Mouse (Mus musculus) stomach, postnatal 0 days (tissue): Measurements from ENCODE around the gene Palld. TPM values are rescaled to one million over a fixed set of nuclear protein-coding genes. Genes with fewer than 3 reads are reported as not detected.

Source experiments
- ATAC-seq: fragments of 200-750 bp; cut with Nextera tagmentation; 2 replicates; pipeline ENCODE4 v1.8.0; 2017; ENCODE audit not compliant: low FRiP score, low TSS enrichment
- DNase-seq: peaks from one replicate; pipeline ENCODE4 v3.0.0-alpha.2; 2016; ENCODE audit warnings: low spot score
- H3K27ac ChIP-seq: fragments of 300-500 bp; sonication (generic); replicated peaks from 2 replicates; pipeline ENCODE4 v1.5.1; 2014; ENCODE audit warnings: mild to moderate bottlenecking, control low read depth
- H3K27me3 ChIP-seq: fragments of 300-500 bp; sonication (generic); 2 replicates; pipeline ENCODE4 v1.6.1; 2014; ENCODE audit warnings: low read length; ENCODE audit not compliant: control insufficient read depth, insufficient read depth
- H3K36me3 ChIP-seq: fragments of 300-500 bp; sonication (generic); 2 replicates; pipeline ENCODE4 v1.6.1; 2014; ENCODE audit warnings: low read length, mixed read lengths; ENCODE audit not compliant: control insufficient read depth, insufficient read depth
- H3K4me1 ChIP-seq: fragments of 300-500 bp; sonication (generic); replicated peaks from 2 replicates; pipeline ENCODE4 v1.6.1; 2014; ENCODE audit warnings: antibody characterized with exemption; ENCODE audit not compliant: control insufficient read depth, insufficient read depth
- H3K4me2 ChIP-seq: fragments of 300-500 bp; sonication (generic); replicated peaks from 2 replicates; pipeline ENCODE4 v1.6.1; 2014; ENCODE audit warnings: low read depth, mild to moderate bottlenecking, control low read depth, moderate library complexity
- H3K4me3 ChIP-seq: fragments of 300-500 bp; sonication (generic); 2 replicates; pipeline ENCODE4 v1.5.1; 2014; ENCODE audit warnings: low read depth, low read length, control low read depth
- H3K9ac ChIP-seq: fragments of 300-500 bp; sonication (generic); 2 replicates; pipeline ENCODE4 v1.6.1; 2014; ENCODE audit warnings: mild to moderate bottlenecking, low read length, control low read depth, mixed read lengths
- H3K9me3 ChIP-seq: fragments of 300-500 bp; sonication (generic); 2 replicates; pipeline ENCODE4 v1.6.1; 2016; ENCODE audit warnings: low read length; ENCODE audit not compliant: control insufficient read depth
- CTCF ChIP-seq: IDR thresholded peaks from 2 replicates; pipeline ENCODE4 v1.5.1; 2016; ENCODE audit warnings: antibody characterized with exemption, low read depth, mild to moderate bottlenecking, moderate library complexity
- EP300 ChIP-seq: optimal IDR thresholded peaks from 2 replicates; pipeline ENCODE3; 2016; ENCODE audit warnings: antibody characterized with exemption
- WGBS: fragments of 180-500 bp; shearing (Covaris S2); extraction: QIAGEN DNeasy Blood & Tissue Kit; methylation state at CpG from one replicate; pipeline ENCODE4 v1.1.7; 2014; 5-methylcytosine and 5-hydroxymethylcytosine counted together
- polyA plus RNA-seq: library from polyadenylated mRNA; unstranded; fragments of >200 nt; fragmentation: Nextera tagmentation; extraction: Ambion mirVana; gene quantifications from 2 replicates; pipeline ENCODE4 v1.2.1, GENCODE M21; 2015

Palld gene
- polyA plus RNA-seq, 1 experiment from 2014 or later, result 71.0 TPM

- DNase-seq, result no peak
- H3K27me3 ChIP-seq, result no peaks in the 10 kb centered on the region
- H3K4me3 ChIP-seq, result no peak overlapping the region
- H3K36me3 ChIP-seq, result no peaks in the 10 kb centered on the region
- no peak overlapping the region; the same call in 1 of the 2 replicates for H3K4me2 ChIP-seq
- H3K9ac ChIP-seq, result no peak overlapping the region
- no peaks in the 10 kb centered on the region for H3K9me3 ChIP-seq
- no peak overlapping the region for H3K27ac ChIP-seq
- TF ChIP-seq EP300 (no peak), CTCF (no peak)
- 0 out of 2 replicates have a peak, but pooled peaks have one; percentile 50 for ATAC-seq
- 47% methylated on average over 7 of the region's 7 CpGs for WGBS
- no peaks in the 10 kb centered on the region for H3K4me1 ChIP-seq
Observed at GRCm38 (mm10) chr8:61920389-61920788, 17.9 kb upstream of the Palld start.

GRCm38 (mm10) chr8:61919145-61919788 lies 16.8 kb upstream of the Palld start:
- ATAC-seq, result peak; percentile 24; the same call in 1 of the 2 replicates
- no peak overlapping the region for H3K9ac ChIP-seq
- DNase-seq, result peak; percentile 43
- no peaks in the 10 kb centered on the region for H3K27me3 ChIP-seq
- H3K4me1 ChIP-seq, result no peaks in the 10 kb centered on the region
- no peak overlapping the region for H3K4me2 ChIP-seq
- no peak overlapping the region for H3K27ac ChIP-seq
- no peaks in the 10 kb centered on the region for H3K9me3 ChIP-seq
- H3K4me3 ChIP-seq, result no peak overlapping the region
- WGBS, result 76% methylated on average over 2 of the region's 2 CpGs
- no peaks in the 10 kb centered on the region for H3K36me3 ChIP-seq
- TF ChIP-seq EP300 (no peak), CTCF (no peak)

GRCm38 (mm10) chr8:61917287-61917686 lies 14.8 kb upstream of the Palld start:
- H3K9me3 ChIP-seq, result no peaks in the 10 kb centered on the region
- 57% methylated on average over 4 of the region's 4 CpGs for WGBS
- DNase-seq (no peak), ATAC-seq (no peak)
- no peak overlapping the region for H3K4me3 ChIP-seq
- TF ChIP-seq EP300 (no peak), CTCF (no peak)
- H3K4me2 ChIP-seq, result no peak overlapping the region
- no peaks in the 10 kb centered on the region for H3K4me1 ChIP-seq
- H3K27ac ChIP-seq, result no peak overlapping the region
- no peaks in the 10 kb centered on the region for H3K27me3 ChIP-seq
- H3K36me3 ChIP-seq, result no peaks in the 10 kb centered on the region
- no peak overlapping the region for H3K9ac ChIP-seq

- no peak for TF ChIP-seq EP300
- no peak for TF ChIP-seq CTCF
- DNase-seq, result no peak
- 61% methylated on average over 9 of the region's 9 CpGs for WGBS
Observed at GRCm38 (mm10) chr8:61913957-61914356, 11.5 kb upstream of the Palld start.

GRCm38 (mm10) chr8:61912817-61913216 lies 10.3 kb upstream of the Palld start:
- Histone ChIP-seq H3K4me1 (no peaks in the 10 kb centered on the region), H3K27me3 (no peaks in the 10 kb centered on the region), H3K9me3 (no peaks in the 10 kb centered on the region), H3K9ac (no peak overlapping the region), H3K4me2 (no peak overlapping the region), H3K36me3 (no peaks in the 10 kb centered on the region), H3K4me3 (no peak overlapping the region), H3K27ac (no peak overlapping the region)
- ATAC-seq, result no peak
- no peak for TF ChIP-seq EP300
- no peak for TF ChIP-seq CTCF
- no peak for DNase-seq
- 96% methylated on average over 5 of the region's 5 CpGs for WGBS

More at GRCm38 (mm10) chr8:61913957-61914356, 11.5 kb upstream of the Palld start:
- Histone ChIP-seq H3K36me3 (no peaks in the 10 kb centered on the region), H3K4me2 (no peak overlapping the region), H3K27me3 (no peaks in the 10 kb centered on the region), H3K27ac (no peak overlapping the region), H3K4me1 (no peaks in the 10 kb centered on the region), H3K9me3 (no peaks in the 10 kb centered on the region), H3K4me3 (no peak overlapping the region), H3K9ac (no peak overlapping the region)
- no peak for ATAC-seq

GRCm38 (mm10) chr8:61909313-61909712 lies 6.8 kb upstream of the Palld start:
- Histone ChIP-seq H3K9me3 (no peaks in the 10 kb centered on the region), H3K27ac (no peak overlapping the region), H3K36me3 (no peaks in the 10 kb centered on the region), H3K4me3 (no peak overlapping the region), H3K27me3 (no peaks in the 10 kb centered on the region), H3K4me1 (no peaks in the 10 kb centered on the region), H3K9ac (no peak overlapping the region), H3K4me2 (no peak overlapping the region)
- DNase-seq (peak; percentile 47), ATAC-seq (peak; percentile 94)
- WGBS, result 75% methylated on average over 3 of the region's 3 CpGs
- no peak for TF ChIP-seq EP300
- TF ChIP-seq CTCF, result 0 out of 2 replicates have a peak, but pooled peaks have one; percentile 5
